Mouse (Mus musculus) monocyte, adult 5-6 weeks (primary cell): ENCODE measurements around the gene Retreg3. TPM values are rescaled to one million over a fixed set of nuclear protein-coding genes. Genes with fewer than 3 reads are reported as not detected.
"Not testable (repeated sequence)": the region's sequence is repeated elsewhere in the genome, so short reads cannot be mapped to it uniquely, and the experiment has no call there.

Experiments used
- ATAC-seq: fragments of 153-309, 156-312 bp; replicated peaks from 2 replicates; pipeline ENCODE4 v1.8.0; 2017; ENCODE audit warnings: mild to moderate bottlenecking; ENCODE audit not compliant: low TSS enrichment, insufficient number of reproducible peaks, severe bottlenecking, poor library complexity, low FRiP score
- total RNA-seq: library from RNA; stranded (forward); fragments of 200-1000, 200-491, 200-594 nt; gene quantifications from 3 replicates; pipeline ENCODE4 v1.2.3, GENCODE M21; 2017

Retreg3 gene
- 57.9 to 79.4 TPM (median 63.0 TPM) in 3 replicates for total RNA-seq

DNA sequence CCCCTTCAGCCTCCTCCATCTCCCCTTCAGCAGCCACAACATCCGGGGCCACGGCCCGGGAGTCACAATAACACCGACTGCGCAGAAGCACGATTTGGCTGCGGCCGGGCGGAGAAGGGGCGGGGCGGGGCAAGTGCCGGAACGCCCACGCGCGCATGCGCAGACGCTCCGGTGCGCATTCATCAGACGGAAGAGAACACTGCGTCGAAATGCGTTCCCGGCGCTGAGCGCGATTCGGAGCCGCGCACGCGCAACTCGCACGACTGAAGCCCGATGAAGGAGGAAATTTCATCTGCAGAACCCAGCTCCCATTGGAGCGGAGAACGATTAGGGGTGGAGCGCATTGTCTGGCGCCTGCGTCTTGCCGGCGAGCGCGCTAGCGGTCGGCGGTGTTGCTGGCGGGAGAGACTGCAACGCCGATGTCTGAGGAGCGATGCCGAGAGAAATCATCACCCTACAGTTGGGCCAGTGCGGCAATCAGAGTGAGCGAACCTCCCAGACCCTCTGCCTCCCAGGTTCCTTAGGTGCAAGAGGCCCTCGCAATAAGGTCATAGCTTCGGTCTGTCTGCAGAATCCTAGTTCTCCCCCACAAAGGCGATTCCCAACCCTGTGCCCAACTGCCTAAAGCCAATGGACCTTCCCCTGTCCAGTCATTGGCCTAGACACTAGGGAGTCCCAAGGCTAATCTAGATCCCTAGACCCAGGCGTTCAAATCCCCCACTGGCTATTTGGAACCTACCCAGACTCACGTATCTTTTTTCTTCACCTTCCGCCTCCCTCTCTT, at the start of gene Retreg3, which contains the start of gene Tubg1:
Retreg3 (minus strand) TSS at position 133 of the 784 bp plus-strand sequence.
Tubg1 (plus strand) TSS at position 178 of the 784 bp plus-strand sequence.
- ATAC-seq = peak; percentile 91

DNA sequence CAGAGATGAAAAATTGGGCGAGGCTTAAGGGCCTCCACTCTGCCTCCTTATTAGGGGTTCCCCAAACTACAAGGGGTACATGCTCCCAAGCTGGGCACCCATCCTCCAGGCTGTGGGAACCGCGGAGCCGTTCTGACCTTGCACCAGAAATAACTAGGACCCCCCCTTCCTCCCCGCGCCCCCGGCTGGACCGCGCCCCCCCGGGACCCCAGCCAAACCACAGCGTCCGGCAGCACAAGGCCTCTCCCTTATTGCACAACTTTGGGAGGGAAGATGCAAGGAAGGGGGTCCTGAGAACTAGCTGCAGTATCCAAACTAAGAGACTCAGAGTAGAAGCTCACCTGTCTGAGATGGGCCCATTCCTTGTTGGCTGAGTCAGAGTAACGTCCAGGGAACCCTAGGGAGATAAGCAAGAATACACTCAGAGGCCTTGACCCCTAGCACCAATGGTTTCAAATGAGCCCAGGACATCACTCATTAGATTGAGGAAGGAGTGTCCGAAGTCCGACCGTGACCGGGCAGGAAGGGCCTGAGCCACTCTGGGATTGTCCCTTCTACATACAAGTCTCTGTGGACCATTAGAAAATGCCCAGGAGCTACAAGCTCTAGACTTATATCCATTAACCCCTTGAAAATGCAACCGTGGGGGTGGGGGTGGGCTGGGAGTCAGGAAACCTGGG, 48.7 kb upstream of the Retreg3 start:
- ATAC-seq = no peak

DNA sequence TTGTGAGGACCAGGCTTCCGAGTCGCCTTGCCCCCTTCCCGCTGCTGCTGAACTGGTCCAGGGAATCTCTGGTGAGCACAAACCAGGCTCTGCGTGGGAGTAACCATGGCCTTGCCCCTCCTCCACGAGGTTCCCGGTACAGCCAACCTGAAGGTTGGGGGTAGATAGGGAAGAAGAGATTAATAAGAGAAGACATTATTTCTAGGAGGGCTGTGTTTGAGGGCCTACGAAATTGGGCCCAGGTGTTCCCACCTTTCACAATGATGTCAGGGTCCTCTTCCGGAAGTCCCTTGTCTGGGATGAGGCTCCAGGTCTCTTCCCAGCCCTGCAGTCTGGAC, 48.2 kb upstream of the Retreg3 start:
- ATAC-seq = no peak

DNA sequence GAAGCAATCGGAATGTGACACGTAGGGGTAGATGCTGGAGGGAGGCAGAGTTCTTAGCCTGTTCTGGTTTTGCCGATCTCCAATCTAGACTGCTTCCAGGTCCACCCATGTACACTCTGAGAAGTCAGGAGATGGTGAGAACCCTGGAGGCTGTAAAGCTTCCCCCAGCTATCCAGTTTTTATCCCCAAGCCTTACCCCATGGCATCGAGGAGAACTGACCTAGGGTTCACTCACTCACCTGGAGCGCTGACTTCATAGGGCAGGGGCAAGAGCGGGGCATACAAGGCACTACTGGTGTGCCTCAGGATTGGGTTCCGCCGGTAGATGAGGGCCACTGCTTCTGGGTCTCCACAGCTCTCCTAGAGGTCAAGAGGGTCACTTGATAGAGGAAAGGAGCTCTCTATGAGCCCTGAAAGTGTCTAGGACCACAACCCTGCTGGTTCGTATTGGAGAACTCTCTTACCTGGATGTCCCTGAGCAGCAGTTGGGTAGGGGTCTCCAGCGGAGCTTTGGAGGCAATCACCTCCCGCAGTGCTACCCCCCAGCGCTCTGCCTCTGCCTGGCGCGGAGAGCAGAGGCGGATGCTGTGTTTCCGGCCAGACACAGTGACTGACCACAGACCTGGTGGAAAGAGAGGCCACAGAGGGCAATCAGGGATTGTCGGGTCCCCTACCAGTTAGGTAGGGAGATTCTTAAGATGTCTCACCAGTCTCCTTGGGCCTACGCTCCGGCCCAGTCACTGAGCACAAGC, 47.7 kb upstream of the Retreg3 start:
- no peak for ATAC-seq

DNA sequence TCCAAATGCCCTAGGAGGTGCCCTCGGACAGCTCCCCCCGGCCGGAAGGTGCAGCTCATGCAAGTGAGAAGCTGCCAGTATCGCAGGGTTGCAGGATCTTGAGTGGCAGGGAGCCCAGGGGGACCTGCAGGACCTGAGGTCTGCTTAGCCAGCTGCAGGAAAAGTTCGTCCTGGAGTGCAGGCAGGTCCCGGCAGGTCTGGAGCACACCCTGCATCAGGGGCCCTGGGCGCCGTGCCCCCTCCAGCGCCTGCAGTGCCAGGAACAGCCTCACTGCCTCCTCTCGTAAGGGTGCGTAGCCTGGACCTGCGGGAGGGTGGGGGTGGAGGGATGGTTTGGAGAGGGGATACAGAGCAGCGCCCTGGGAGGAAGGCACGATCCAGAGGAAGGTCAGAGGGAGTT, 46.7 kb upstream of the Retreg3 start:
- no peak for ATAC-seq

DNA sequence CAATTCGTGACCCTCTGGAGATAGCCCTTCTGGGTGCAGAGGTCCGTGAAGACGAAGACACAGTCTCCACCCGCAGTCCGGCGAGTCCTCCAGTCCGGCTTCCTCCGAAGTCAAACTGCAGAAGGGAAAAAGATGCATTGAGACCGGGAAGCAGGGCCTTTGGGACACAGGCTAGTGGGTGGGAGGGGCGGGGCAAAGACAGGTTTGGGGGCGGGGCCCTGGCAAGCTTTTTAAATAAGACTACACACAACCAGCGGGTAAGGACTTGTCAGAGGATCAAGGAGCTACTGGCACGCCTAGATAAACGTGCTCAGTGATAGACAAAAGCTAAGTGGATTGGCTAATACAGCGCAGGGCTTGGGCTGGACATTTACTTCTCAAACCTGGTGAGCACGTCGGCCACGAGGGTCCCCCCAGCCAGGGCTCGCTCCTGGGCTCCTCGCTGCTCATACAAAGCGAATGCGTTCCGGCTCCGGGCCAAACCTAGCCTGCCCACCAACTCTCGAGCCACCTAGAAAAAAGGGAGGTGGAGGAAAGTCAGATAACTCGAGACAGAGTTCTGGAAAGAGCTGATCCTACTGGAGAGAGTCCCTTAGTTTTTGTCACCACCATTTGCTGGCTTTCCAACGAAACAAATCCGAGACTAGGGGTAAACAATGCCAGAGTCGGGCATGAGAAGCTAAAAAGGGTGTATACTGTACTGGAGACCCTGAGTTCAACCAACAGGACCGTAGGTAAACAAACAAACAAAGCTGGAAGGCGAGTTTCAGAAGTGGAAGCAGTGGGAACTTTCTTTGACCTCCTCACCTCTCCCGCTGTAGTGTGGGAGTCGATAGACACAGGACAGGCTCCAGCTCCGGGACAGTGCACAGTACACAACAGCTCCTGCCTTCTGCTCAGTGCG, 45.2 kb upstream of the Retreg3 start:
- ATAC-seq = no peak

DNA sequence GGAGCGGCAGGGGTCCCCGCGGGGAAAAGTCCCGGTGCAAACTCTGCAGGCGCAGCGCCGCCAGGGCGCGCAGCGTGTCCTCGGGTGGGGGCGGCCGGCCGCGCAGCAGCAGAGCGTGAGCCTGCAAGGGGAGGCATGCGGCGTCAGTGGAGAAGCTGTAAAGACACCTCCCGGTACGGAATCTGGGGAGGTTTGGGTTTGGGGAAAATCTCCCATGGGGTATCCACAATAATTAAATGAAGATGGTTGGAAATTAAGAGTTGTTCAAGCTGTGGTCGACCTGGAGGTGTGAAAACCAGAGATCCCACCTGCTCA, 44.6 kb upstream of the Retreg3 start:
- no peak for ATAC-seq

DNA sequence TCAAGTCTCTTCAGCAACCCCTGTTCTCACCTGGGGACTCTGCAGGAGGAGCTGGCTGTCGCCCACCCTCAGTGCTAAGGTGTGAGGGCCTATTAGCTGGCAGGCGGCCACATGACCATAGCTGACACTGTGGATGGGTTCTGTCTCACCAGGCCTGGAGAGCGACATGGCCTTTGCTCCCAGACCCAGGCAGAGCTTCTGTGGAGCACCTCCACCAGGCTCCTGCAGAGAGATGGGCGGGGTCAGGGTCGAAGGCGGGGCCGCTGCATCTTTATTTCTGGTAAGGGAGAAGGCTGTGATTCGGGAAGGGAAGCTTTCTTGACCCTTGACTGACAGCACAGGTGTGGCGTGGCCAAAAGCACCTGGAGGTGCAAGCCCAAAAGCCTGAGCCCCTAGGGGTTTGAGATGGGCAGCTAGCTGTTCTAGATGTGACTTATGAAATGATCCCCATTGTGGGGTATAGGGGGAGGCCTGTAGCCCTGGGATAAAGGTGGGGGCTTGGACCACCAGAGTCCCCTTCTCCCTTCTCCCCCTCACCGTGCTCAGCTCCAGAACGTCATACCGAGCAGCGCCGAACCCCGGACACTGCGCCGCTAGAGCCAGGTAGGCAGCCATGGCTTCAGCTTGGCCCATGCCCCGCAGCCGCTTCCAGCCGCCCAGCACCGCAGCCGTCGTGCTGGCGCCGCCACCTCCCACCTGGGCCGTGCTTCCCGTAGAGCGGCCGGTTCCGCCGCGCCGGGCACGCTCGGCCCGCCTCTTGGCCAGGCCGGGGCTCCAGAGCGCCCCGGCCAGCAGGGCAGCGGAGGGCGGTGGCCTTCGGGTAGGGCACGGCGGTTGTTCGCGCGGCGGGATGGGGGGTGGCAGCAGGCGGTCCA, 44.0 kb upstream of the Retreg3 start:
- no peak for ATAC-seq

DNA sequence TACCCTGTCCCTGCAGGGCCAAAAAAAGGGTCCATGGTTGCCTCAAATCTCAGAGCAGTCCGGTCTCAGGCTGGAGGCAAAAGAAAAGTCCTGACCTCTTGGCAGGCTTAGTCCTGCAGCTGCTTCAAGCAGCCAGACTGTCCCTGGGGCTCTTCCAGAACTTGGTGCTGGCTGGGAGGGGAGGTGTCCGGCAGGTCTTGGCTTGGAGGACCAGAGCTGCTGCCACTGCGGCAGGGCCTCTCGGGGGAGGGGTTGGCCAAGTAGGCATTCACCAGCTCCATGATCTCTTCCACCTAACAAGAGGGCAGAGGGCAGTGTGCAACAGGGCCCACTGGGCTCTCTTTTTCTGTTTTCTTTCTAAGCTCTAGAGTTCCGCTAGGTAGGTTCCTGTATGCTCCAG, 43.1 kb upstream of the Retreg3 start:
- ATAC-seq = no peak

DNA sequence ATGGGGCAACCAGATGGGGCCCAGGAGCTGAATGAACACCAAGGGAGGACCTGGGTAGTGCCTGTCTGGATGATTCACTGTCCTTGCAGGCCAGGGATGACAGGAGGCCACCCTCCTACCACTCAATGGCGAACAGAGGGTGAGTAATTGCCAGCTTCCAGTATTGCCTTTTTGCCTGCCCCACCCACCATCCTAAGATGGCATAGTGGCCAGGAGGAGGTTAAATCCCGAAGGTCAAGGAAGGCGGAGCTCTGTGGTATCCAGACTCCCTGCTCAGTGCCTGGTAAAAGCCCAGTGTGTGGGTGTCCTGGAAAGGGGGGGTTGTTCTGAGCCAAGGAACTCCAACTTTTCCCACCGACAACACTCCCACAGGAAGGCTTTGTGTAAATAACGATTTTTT, 42.6 kb upstream of the Retreg3 start:
- ATAC-seq = no peak

DNA sequence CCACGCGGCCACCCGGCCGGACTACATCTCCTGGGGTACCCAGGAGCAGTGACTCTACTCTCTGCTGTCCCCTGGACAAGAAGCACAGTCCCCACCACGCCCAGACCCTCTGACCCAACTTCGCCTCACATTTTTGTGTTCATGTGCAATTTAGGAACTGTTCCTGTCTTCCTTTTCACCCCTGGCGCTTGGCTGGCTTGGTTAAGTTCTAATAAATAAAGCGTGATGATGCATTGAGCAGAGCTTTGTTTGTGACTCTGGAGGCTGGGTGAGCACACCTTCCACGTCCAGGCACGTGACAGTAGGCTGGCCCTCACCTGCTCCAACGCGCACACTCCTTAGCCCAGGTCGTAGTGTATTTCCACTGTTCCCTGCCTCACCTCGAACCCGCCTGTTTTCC, 41.9 kb upstream of the Retreg3 start:
- ATAC-seq = no peak

DNA sequence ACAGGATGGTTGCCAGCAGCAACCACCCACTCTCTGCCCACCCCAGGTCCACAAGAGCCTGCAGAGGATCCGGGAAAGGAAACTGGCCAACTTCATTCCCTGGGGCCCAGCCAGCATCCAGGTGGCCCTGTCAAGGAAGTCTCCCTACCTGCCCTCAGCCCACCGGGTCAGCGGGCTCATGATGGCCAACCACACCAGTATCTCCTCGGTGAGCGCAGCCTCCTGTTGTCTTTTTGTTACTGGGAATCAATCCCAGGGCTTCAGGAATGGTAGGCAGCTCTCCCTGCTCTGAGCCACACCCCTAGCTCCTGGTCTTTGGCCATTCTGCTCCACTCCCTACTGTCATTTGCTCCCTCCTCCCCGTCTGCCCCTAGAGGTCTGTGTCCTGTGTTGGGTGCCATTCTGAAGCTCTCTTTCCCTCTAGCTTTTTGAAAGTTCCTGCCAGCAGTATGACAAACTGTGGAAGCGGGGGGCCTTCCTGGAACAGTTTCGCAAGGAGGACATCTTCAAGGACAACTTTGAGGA, 41.4 kb upstream of the Retreg3 start:
- not testable (repeated sequence) for ATAC-seq

DNA sequence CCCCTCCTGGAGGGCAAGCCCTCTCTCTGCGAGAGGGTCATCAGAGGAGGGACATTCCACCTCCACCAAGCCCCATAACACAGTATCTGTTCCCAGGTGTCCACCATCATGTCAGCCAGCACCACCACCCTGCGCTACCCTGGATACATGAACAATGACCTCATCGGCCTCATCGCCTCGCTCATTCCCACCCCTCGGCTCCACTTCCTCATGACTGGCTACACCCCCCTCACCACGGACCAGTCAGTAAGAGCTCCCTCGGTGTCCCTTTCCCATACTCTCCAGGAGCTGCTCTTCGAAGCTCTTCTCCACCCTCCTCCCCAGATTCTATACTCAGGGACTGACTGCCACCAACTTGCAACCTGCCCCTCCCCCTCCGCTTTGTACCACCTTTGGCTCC, 40.5 kb upstream of the Retreg3 start:
- ATAC-seq = not testable (repeated sequence)

DNA sequence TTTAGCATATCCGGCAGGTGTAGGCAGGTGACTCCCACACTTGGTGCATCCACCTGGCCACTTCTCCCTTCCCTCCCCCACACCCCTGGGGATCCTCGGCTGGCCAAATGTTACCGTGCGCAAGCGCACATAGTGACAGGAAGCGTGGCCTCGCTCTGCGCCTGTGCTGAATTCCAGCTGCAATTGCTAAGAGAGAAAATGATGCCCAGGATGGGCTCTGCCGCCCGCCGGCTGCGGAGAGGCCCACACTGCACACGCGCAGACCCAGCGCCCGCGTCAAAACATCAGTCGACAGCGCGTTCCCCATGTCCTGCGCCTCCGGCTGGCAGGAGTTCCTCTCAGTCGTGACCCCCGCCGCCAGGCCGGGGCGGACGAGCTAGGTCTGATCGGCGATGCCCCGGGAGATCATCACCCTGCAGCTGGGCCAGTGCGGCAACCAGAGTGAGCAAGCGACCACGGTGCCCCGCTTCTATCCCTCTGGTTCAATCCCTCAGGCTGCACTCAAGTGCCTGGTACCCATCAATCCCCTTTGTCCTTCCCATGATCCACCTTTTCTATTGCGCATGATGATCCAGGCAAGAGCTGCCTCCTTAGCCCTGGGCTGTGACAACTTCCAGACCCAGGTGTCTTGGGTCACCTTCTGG, 36.2 kb upstream of the Retreg3 start, which contains the start of gene Tubg2:
Tubg2 (plus strand) TSS at position 180 of the 644 bp plus-strand sequence.
- ATAC-seq = no peak

DNA sequence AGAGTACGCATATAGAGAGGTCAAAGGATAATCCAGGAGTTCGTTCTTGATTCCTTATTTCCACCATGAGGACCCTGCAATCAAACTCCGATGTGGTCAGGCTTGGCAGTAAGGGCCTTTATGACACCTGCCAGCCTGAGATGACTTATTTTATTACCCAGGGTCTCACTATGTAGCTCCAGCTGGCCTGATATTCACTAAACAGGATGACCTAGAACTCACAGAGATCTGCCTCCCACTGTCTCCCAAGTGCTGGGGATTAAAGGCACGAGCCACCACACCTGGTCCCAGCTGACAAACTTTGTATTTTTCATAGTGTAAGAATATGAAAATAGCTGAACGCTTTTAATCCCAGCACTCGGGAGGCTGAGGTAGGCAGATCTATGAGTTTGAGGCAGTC, 35.5 kb upstream of the Retreg3 start:
- ATAC-seq = no peak

DNA sequence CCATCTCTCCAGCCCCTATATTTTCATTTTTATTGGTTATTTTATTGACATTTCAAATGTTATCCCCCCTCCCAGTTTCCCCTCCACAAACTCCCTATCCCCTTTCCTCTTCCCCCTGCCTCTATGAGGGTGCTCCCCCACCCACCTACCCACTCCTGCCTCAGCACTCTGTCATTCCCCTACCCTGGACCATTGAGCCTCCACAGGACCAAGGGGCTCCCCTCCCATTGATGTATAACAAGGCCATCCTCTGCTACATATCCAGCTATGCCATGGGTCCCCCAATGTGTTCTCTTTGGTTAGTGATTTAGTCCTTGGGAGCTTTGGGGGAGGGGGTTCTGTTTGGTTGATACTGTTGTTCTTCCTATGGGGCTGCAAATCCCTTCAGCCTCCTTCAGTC, 35.0 kb upstream of the Retreg3 start:
- ATAC-seq = no peak

DNA sequence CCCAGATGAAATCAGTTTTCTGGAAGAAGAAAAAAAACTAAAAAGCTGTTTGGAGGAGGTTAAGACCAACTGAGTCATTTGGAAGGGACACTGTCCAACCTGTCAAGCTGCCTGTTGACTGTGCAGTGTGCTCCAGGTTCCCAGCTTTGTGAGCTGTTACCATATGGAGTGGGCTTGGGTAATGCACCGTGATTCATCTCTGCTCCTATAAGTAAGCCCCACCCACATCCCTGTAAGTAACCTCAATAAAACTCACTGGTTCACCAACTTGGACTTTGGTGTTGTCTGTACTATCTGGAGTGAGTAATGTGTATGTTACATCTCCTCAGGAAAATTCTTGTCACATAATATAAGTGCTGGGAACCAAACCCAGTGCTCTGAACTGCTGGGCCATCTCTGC, 33.1 kb upstream of the Retreg3 start:
- ATAC-seq = no peak
